Mouse (Mus musculus) midbrain, embryonic 14.5 days (tissue): ENCODE measurements around the gene Slc7a10. TPM values are rescaled to one million over a fixed set of nuclear protein-coding genes. Genes with fewer than 3 reads are reported as not detected.
"Not testable (repeated sequence)": the region's sequence is repeated elsewhere in the genome, so short reads cannot be mapped to it uniquely, and the experiment has no call there.

ENCODE experiments used
- ATAC-seq: fragments of 200-750 bp; cut with Nextera tagmentation; 2 replicates; pipeline ENCODE4 v1.8.0; 2017; ENCODE audit warnings: moderate number of reproducible peaks, moderate library complexity; ENCODE audit not compliant: low FRiP score, low TSS enrichment
- DNase-seq: peaks from one replicate; pipeline ENCODE4 v3.0.0-alpha.2; 2015
- H3K27ac ChIP-seq: fragments of 300-500 bp; sonication (generic); replicated peaks from 2 replicates; pipeline ENCODE4 v1.5.1; 2014; ENCODE audit warnings: mild to moderate bottlenecking, low read depth, low read length, moderate library complexity
- H3K27me3 ChIP-seq: fragments of 300-500 bp; sonication (generic); 2 replicates; pipeline ENCODE4 v1.6.1; 2014; ENCODE audit warnings: low read length, control low read depth, mixed read lengths; ENCODE audit not compliant: control insufficient read depth, insufficient read depth
- H3K36me3 ChIP-seq: fragments of 300-500 bp; sonication (generic); 2 replicates; pipeline ENCODE4 v1.6.1; 2014; ENCODE audit warnings: low read length, control low read depth; ENCODE audit not compliant: control insufficient read depth, insufficient read depth
- H3K4me1 ChIP-seq: fragments of 300-500 bp; sonication (generic); 2 replicates; pipeline ENCODE4 v1.6.1; 2014; ENCODE audit warnings: mild to moderate bottlenecking, antibody characterized with exemption, low read length, control low read depth; ENCODE audit not compliant: control insufficient read depth, insufficient read depth
- H3K4me2 ChIP-seq: fragments of 300-500 bp; sonication (generic); 2 replicates; pipeline ENCODE4 v1.6.1; 2014; ENCODE audit warnings: mild to moderate bottlenecking, low read length, moderate library complexity
- H3K4me3 ChIP-seq: fragments of 300-500 bp; sonication (generic); replicated peaks from 2 replicates; pipeline ENCODE4 v1.5.1; 2014; ENCODE audit warnings: low read depth, low read length
- H3K9ac ChIP-seq: fragments of 300-500 bp; sonication (generic); replicated peaks from 2 replicates; pipeline ENCODE4 v1.6.1; 2014; ENCODE audit warnings: mild to moderate bottlenecking, low read length, moderate library complexity
- H3K9me3 ChIP-seq: fragments of 300-500 bp; sonication (generic); 2 replicates; pipeline ENCODE4 v1.6.1; 2016; ENCODE audit warnings: low read length, control low read depth, mixed read lengths; ENCODE audit not compliant: control insufficient read depth
- WGBS: fragments of 180-500 bp; shearing (Covaris S2); extraction: QIAGEN DNeasy Blood & Tissue Kit; methylation state at CpG from one replicate; pipeline ENCODE4 v1.1.7; 2014; 5-methylcytosine and 5-hydroxymethylcytosine counted together
- polyA plus RNA-seq: library from polyadenylated mRNA; unstranded; fragments of >200 nt; fragmentation: Nextera tagmentation; extraction: Ambion mirVana; gene quantifications from 2 replicates; pipeline ENCODE4 v1.2.1, GENCODE M21; 2014

The Slc7a10 gene
- polyA plus RNA-seq, 1 experiment from 2014 or later: 6.5 TPM

DNA sequence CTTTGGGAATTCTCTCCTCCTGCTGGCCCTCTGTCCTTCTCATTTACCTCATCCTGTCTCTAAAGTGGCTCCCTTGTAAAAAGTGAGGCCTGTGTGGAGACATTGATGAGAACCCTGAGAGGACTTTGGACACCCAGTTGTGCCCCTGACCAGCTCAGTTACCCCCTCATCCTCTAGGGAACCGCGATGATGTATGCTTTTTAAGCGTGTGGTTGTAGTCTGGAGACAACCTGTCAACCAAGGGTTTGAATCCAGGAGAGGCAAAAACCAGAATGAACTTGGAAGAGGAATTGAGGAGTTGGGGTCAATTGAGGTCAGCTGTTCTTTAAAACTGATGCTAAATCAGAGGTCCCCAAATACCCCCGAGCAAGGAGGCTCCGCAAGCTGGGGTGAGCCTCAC, 29.5 kb downstream of the Slc7a10 start:
- Histone ChIP-seq H3K9ac (peak overlapping the region; percentile 98), H3K27ac (peak overlapping the region; percentile 94), H3K36me3 (peaks cover 25% of the 10 kb centered on the region), H3K4me2 (peak overlapping the region; percentile 72), H3K4me1 (peaks cover 15% of the 10 kb centered on the region), H3K4me3 (peak overlapping the region; percentile 82), H3K27me3 (no peaks in the 10 kb centered on the region), H3K9me3 (no peaks in the 10 kb centered on the region)
- ATAC-seq (no peak), DNase-seq (peak; percentile 51)
- 39% methylated on average over 5 of the region's 5 CpGs for whole genome bisulfite sequencing

DNA sequence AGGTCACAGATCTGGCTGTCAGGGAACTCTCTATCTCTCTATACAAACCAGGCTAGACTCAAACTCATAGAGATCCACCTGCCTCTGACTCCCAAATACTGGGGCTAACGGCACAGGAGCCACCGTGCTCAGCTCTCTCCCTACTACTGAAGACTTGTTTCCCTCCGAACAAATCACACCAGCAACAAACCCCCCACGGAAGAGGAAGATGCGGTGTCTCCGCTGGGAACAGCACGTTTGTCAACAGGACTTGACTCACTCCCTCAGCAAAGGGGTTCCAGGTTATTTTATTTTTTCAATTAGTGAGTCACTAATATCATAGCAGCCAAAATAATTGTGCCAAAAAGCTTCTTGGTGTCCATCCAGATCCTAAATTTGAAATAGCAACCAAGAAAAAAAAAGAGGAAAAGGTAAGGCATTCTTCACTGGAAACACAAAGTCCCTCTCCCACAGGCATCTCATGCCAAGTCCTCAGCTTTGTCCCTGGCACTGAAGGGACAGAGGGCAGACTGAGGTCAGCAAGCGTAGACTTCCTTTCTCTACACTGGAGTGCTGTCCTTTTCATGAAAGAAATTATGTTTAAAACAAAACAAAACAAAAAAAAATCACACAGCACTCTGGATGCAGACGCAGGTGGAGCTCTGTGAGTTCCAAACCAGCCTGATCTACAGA, 34.6 kb downstream of the Slc7a10 start:
- no peak overlapping the region for H3K4me3 ChIP-seq
- no peaks in the 10 kb centered on the region for H3K27me3 ChIP-seq
- H3K36me3 ChIP-seq: no peaks in the 10 kb centered on the region
- no peaks in the 10 kb centered on the region for H3K9me3 ChIP-seq
- no peak for DNase-seq
- ATAC-seq: no peak
- 0 out of 2 replicates have a peak, but pooled peaks cover 2% of the 10 kb centered on the region for H3K4me1 ChIP-seq
- H3K9ac ChIP-seq: no peak overlapping the region
- WGBS: 82% methylated on average over 9 of the region's 9 CpGs
- H3K27ac ChIP-seq: no peak overlapping the region
- H3K4me2 ChIP-seq: no peak overlapping the region

DNA sequence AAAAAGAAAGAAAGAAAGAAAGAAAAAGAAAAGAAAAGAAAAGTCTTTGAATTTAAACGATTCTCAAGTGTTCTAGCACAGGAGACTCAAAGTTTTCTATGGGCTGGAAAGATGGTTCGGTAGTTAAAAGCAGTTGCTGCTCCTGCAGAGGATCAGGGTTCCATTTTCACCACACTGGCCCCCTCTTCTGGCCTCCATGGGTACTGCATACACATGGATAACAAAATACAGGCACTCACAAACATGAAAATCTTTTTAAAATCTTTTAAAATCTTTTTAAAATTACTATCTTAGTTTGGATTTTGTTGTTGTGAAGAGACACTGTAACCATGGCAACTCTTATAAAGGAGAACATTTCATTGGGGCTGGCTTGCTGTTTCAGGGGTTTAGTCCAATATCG, 44.1 kb downstream of the Slc7a10 start:
- no peaks in the 10 kb centered on the region for H3K27me3 ChIP-seq
- DNase-seq (peak; percentile 31), ATAC-seq (no peak)
- no peak overlapping the region for H3K4me2 ChIP-seq
- no peaks in the 10 kb centered on the region for H3K9me3 ChIP-seq
- no peaks in the 10 kb centered on the region for H3K4me1 ChIP-seq
- H3K9ac ChIP-seq: no peak overlapping the region
- no peak overlapping the region for H3K27ac ChIP-seq
- H3K36me3 ChIP-seq: no peaks in the 10 kb centered on the region
- no peak overlapping the region for H3K4me3 ChIP-seq
- 66% methylated on average over 3 of the region's 3 CpGs for WGBS

DNA sequence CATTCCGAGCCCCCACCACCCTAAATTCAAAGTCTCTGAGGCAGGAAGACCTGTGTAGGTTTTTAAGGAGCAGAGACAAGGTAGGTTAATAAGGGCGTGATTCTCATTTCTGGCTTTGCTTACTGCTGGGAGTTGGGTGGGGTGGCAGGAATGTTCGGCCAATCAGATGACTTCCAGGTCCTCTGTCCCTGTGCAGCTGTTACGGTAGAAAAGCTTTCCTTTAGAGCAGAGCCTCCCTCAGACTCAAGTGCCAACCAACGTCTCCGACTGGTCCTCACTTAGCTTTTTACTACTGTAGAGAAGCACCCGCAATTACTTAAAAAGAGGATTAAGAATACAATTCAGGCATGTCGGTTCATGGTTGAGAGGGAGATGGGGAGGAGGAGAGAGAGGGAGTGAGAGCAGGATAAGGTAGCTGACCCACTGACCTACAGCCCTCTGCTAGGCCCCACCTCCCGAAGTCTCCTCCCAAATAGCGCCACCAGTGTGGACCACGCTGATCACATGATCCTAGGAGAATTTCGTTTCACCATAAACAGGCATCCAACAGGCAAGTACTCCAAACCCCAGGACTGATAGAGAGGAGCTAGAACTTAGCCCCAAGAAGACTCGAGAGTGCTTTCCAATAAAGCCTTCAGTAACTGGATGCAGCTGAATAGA, 46.7 kb downstream of the Slc7a10 start:
- ATAC-seq: no peak
- no peak overlapping the region for H3K27ac ChIP-seq
- H3K4me3 ChIP-seq: no peak overlapping the region
- H3K27me3 ChIP-seq: no peaks in the 10 kb centered on the region
- 27% methylated on average over 13 of the region's 13 CpGs for WGBS
- no peaks in the 10 kb centered on the region for H3K9me3 ChIP-seq
- no peak overlapping the region for H3K4me2 ChIP-seq
- no peak for DNase-seq
- H3K36me3 ChIP-seq: no peaks in the 10 kb centered on the region
- H3K4me1 ChIP-seq: no peaks in the 10 kb centered on the region
- H3K9ac ChIP-seq: no peak overlapping the region

GRCm38 (mm10) chr7:35233861-35234260, 47.7 kb downstream of the Slc7a10 start:
- 42% methylated on average over 12 of the region's 12 CpGs for WGBS
- Histone ChIP-seq H3K27ac (peak overlapping the region; percentile 95), H3K27me3 (no peaks in the 10 kb centered on the region), H3K9ac (peak overlapping the region; percentile 58), H3K4me2 (peak overlapping the region; percentile 46), H3K4me1 (no peaks in the 10 kb centered on the region), H3K4me3 (peak overlapping the region; percentile 53), H3K36me3 (no peaks in the 10 kb centered on the region), H3K9me3 (no peaks in the 10 kb centered on the region)
- ATAC-seq: no peak
- no peak for DNase-seq

- Histone ChIP-seq H3K36me3 (no peaks in the 10 kb centered on the region), H3K27me3 (no peaks in the 10 kb centered on the region), H3K9ac (peak overlapping the region; percentile 58), H3K4me1 (no peaks in the 10 kb centered on the region), H3K4me3 (peak overlapping the region; percentile 53), H3K27ac (peak overlapping the region; percentile 95), H3K9me3 (no peaks in the 10 kb centered on the region), H3K4me2 (peak overlapping the region; percentile 60)
- under 1% methylated on average over 45 of the region's 45 CpGs for WGBS
- ATAC-seq: peak; percentile 95
- peak; percentile 100 for DNase-seq
Observed at GRCm38 (mm10) chr7:35234361-35235245, 48.4 kb downstream of the Slc7a10 start.

DNA sequence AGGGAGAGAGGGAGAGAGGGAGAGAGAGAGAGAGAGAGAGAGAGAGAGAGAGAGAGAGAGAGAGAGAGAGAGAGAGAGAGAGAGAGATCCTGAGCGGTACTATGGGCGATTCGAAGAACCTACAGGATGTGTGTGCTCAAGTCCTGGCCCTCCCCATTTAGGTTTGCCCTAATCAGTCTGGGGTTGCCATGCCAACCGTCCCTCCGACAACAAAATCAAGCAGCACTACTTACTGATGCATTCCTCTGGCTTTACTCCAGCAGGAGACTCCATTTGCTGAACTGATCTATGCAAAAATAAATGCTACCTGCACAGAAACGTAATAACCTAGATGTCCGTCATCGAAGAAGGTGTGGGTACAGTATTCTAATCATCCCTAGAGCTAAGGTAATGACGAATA, 49.1 kb downstream of the Slc7a10 start:
- Histone ChIP-seq H3K4me2 (peak overlapping the region; percentile 60), H3K4me1 (no peaks in the 10 kb centered on the region), H3K9ac (peak overlapping the region; percentile 54; the same call in 1 of the 2 replicates), H3K9me3 (no peaks in the 10 kb centered on the region), H3K4me3 (peak overlapping the region; percentile 53), H3K36me3 (no peaks in the 10 kb centered on the region), H3K27me3 (no peaks in the 10 kb centered on the region), H3K27ac (peak overlapping the region; percentile 95)
- DNase-seq (peak; percentile 84), ATAC-seq (peak; percentile 62)
- 13% methylated on average over 9 of the region's 9 CpGs for WGBS

GRCm38 (mm10) chr7:35237935-35238334, 51.8 kb downstream of the Slc7a10 start:
- WGBS: 72% methylated on average over 3 of the region's 3 CpGs
- H3K9me3 ChIP-seq: not testable (repeated sequence)

More at GRCm38 (mm10) chr7:35237935-35238334, 51.8 kb downstream of the Slc7a10 start:
- not testable (repeated sequence) for H3K36me3 ChIP-seq, H3K27me3 ChIP-seq, H3K27ac ChIP-seq, H3K4me1 ChIP-seq, H3K4me2 ChIP-seq, ATAC-seq, DNase-seq, H3K9ac ChIP-seq, H3K4me3 ChIP-seq
